Mouse (Mus musculus): Measurements from ENCODE around the gene Naa20.

Gene Naa20

DNA sequence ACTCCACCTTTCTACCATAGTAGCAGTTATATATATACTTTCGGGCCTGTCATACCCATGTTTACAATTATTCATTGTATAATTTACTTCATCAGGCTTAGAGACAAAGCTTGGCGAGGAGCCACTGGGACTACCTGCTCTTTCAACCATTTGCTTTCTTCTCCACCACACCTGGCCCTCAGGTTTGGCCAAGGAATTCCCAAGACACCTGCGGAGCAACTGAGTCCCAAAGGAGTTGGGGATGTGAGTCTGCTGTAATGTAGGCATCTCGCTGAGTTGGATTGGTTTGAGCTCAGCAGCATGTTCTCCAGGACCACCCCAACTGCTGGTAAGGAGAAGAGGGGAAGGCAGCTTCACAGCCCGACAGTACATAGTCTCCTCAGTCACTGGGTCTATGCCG, at the start of gene Naa20:
Naa20 (plus strand) TSS at position 239 of the 400 bp plus-strand sequence.
- no peak for DNase-seq (ENCODE audit: low read depth)

DNA sequence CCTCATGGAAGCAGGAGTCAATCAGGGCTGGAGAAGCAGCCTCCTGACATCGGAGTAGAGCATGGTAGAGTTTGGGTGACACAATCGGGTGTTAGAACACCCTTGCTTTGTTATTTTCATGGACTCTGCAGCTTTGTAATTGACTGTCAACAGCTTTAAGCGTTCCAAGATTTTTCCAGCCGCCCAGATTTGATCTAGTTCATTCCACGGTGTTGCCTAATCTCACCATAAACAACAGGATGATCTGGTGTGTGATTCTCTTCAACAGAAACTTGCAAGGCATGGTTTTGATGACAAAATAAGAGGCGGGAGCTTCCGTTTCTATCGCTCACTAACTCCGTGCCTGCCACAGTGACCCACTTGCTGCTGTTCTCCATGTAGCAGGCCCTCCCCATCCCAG, 46.1 kb upstream of the Naa20 start:
- DNase-seq (ENCODE audit: low read depth): peak; percentile 44

DNA sequence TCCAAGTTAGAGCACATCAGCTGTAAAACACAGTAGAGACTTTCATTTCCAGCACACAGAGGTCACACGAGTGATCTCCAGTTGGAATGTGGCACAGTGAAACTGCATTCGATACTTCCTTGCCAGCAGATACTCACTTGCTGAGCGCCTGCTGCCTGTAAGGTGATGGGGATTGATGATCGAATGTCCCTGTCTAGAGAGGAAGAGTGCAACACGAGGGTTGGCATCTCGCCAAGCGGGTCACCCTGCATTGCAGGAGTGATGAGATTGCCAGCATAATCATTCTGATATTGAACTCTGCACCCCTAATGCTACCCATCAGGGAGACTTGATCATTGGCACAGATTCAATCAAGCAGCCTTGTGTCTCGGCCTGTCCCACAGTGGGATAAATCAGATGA, 44.0 kb upstream of the Naa20 start:
- no peak for DNase-seq (ENCODE audit: low read depth)

DNA sequence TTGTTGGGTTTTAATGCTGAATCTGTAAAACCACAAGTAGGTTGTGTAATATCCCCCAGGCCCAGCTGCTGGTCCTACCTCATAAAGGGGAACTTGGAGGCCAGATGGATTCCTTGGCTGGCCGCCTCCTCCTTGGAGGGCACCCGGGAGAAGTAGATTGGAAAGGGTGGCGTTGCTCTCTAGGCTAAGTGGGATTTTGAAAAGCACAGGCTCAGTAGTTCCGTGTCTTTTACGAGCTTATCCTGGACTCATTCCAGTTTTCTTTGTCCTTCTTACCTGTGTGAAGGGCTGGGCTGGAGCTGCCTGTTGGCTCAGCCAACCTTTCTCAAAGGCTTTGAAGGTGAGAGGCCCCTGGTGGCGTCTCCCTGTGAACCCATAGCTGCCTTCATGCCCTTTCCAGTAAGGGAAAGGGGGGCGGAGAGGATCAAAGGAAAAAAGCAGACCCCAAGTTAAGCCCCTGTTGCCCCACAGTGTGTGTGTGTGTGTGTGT, 42.4 kb upstream of the Naa20 start:
- DNase-seq (ENCODE audit: low read depth): peak; percentile 96

DNA sequence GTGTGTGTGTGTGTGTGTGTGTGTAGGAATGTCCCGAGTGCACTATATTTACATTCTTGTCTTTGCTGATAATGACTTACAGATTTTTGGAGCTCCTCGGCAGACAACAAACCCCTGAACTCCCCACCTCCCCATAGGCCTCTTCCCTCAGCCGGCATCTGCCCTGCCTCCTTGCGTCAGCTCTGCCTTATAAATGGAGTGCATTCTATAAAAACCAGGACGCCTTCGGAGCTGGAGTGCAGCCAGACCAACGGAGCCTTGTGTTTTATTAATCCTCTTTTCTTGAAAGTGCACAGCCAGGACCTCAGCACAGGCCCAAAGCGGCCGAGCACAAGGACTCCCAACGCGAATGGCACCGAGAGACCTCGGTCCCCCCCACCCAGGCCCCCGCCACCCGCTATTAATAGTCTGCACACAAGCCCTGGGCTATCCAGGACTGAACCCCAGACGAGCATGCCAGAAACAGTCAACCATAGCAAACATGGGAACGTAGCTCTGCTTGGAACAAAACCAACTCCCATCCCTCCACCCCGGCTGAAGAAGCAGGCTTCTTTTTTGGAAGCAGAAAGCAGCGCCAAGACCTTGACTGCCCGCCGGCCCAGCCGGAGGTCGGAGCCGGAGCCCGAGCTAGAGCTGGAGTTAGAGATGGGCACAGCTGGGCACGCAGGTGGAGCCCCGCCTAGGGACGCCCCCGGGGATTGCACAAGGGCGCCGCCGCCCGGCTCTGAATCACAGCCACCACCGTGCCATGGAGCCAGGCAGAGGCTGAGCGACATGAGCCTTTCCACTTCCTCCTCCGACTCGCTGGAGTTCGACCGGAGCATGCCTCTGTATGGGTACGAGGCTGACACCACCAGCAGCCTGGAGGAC, 41.7 kb upstream of the Naa20 start:
- DNase-seq (ENCODE audit: low read depth): peak; percentile 98

DNA sequence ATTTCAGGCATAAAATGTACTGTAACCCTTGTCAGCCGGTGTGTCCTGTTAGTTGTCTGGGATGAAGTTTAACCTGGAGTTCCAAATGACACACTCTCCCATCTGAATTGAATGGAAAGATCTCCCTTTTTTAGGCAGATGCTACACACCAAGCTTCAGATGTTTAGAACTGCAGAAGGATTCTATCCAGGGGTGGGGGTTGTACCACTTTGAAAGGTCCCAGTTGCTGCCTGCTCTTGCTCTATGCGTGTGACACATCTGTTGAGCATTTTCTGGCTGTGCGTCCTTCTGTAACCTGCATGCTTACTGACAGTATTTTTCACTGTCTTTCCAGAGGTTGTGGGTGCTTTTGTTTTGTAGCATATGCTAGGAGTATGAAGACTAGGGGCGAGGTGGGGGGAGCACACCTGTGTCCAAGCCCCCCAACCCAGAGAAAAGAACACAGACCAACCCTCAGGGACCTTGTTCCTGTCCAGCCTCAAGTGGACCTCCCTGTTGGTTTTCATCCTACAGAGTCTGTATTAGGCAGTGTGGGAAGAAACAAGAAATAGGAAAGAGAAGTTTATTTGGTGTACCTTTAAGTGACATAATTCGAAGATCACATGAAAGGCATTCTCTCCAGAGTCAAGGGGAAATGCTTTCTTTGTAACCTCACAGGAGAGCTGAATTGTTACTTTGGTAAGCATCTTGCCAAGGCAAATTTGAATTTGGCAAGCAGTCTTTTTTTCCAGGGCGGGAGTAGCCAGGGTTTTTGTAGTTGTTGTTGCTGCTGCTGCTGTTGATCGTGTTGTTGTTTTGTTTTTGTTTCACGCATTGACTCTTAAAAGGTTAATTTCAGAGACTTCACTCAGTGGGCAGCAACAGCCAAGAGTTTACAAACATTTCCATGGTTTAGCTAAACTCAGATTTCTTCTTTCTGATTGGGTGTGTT, 40.4 kb upstream of the Naa20 start:
- peak; percentile 51 for DNase-seq (ENCODE audit: low read depth)

DNA sequence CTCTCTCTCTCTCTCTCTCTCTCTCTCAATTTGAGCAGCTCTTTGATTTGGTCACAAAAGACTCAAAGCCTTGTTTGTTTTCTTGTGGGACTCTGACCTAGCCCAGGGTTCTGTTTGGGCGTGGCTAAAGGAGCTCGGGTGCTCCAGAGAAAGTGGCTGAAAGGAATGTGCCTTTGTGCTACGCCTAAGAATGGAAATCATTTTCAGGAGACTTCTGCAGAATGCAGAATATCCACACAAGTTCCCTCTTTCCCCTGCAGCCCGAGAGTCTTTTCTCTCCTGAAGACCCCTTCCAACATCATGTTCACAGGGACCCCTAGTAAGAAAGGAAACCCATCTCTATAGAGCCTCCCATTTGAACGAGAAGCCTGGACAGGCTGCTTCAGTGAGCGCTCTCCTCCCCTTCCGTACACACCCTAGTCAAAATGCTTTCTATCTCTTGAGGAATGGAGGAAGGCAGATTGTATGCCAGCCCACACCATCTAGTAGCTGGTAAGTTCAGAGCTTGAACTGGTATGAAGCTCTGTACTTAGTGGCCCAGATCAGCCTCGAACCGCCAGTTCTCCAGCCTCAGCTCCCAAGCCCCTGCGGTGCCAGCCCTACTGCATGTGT, 39.6 kb upstream of the Naa20 start:
- peak; percentile 75 for DNase-seq (ENCODE audit: low read depth)

DNA sequence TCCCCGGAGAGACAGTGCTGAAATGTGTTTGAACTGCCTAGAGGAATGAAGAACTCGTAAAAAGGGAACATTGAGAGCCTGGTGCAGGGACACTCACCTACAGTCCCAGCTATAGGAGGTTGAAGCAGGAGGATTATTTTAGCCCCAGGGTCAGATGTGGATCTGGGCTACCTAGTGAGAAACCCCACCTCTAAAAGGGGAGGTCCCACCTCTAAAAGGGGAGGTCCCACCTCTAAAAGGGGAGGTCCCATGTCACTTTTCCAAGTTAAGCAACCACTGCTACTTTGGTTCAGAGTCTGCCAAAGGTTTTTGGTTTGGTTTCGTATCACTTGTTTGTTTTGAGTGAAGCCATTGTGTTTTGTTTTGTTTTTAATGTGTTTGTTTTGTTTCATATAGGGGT, 36.6 kb upstream of the Naa20 start:
- DNase-seq (ENCODE audit: low read depth): no peak

DNA sequence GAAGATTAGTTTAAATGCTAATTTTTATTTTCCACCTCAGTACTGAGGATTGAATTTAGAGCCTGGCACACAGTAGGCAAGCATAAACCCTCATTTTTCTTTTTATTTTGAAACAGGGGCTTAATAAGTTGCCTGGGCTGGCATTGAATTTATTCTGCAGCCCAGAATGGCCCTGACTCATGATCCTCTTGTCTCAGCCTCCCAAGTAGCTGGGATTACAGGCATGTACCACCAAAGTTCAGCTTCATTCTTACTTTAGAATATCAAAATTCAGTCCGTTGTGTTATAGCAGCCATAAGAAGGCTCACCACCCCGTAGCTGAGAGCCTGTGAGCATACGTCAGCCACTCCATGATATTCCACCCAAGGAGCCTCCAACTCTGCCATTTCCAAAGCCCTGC, 35.7 kb upstream of the Naa20 start:
- no peak for DNase-seq (ENCODE audit: low read depth)

DNA sequence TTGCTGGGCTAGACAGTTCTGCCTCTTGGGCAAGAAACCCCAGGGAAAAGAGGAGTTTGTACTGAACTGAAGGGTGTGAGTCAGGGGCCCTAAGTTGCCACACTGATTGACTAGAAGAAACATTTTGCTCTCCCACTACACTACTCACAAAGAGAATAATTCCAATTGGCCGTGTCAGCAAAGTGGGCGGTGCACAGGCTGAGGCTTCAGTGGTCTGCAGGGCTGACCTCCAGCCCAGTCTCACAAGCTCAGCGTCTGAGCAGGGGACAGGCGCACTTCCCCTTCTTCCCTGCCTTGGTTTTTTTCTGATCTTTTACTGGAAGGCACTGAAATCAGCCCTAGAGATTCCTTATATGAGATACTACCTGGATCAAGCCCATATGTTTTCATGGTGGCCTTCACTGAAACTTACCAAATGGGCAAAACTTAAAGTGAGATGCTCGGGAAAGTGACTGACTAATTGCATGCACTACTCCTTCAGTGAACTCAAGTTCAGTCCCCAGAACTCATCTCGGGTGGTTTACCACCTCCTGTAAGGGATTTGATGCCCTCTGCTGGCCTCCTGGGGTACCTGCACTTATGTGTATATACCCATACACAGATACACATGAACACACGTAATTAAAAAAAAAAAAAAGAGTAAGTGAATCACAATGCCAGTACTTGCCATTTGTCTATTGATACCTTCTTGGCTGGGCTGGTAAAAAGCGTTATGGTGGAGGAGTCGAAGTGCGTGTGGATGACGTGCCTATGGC, 35.0 kb upstream of the Naa20 start:
- DNase-seq (ENCODE audit: low read depth): no peak

DNA sequence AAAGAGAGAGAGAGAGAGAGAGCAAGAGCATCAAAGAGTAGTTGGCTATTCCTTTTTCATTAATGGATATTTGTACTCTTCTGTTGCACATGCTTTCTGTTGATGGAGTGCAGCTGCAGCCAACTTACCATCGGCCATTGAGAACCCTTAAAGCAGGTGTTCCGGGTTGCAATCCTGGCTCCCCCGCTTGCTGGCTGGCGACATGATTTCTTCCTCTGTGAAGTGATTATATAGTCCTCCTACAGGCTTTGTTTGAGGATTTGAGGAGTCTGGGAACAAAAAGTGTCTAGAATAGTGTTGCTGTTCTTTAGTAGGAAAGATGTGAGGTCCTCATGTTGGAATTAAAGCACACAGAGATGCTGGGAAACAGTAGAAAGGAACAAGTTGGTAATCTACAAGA, 30.6 kb upstream of the Naa20 start:
- DNase-seq (ENCODE audit: low read depth): no peak

DNA sequence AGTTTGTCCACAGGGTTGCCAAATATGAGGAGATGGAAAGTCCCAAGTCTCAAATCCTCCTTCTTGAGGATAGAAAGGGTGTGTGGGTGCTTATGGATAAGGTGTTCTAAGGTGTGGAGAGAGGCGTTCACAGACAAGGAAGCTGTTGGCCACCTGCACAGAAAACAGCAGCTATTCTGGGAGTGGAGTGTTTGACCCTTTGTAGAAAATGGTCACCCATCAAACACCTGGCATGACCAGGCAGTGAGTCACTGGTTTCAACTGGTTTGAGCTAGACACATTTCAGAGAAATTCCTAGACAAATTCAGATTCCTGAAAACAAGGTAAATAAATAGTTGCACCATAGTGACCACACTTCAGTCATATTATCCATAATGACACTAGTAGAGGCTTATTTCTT, 29.8 kb upstream of the Naa20 start:
- no peak for DNase-seq (ENCODE audit: low read depth)

DNA sequence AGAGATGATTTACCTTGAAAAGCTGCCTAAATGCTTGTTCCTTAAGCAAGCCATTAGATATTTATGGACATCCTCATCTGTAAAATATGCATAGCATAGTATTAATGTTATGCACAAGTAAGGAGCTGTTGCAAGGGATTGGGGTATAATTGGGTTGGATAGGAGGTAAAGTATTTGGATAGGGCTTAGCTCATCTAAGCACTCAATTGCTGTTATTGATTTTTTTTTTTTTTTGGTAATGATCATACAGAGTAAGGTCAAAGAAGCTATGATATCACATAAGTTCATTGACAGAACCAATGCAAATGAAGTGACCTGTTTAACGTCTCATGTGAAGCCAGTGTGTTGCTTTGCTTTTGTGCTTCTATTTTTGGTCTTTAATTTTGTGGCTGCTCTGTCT, 27.9 kb upstream of the Naa20 start:
- DNase-seq (ENCODE audit: low read depth): no peak

DNA sequence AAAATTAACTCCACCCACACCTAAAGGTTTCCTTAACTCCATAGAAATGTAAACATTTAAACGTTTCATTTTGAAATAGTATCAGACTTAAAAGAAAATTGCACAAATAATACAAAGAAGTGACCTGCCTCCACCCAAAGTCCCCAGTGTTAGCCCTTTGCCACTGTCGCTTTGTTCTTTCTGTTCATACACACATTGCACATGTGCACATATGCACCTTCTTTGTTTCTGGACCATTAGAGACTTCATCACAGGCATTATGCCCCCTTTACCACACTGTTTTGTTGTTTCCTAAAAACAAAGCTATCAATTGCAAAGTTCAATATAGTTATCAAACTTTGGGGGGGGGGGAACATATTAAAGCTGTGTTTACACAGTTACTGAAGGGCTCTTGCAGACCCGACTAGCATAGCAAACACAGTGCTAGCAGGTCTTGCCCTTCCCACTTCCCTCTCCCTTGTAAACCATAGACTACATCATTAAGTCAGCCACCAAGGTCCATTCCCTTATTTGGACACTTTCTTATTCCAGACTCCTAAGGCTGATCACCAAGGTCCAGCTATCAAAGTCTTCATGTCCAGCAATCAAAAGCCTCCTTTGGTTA, 26.9 kb upstream of the Naa20 start:
- DNase-seq (ENCODE audit: low read depth): no peak

DNA sequence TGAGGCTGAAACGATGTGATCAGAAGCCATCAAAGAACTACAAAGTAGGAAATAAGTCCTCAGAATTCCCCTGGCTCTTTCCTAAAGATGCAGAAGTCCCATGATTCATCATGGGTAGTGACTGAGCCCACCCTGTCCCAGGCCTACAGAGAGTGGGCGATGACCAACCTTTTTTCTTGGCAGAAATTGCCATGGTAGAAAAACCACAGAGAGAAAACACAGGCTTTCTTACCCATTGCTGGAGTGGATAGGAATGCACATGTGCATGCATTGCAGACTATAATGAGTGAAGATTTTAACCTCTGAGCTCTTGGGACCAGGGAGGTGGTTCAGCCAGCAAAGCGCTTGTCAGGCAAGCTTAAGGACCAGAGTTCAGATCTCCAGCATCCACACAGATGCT, 24.7 kb upstream of the Naa20 start:
- DNase-seq (ENCODE audit: low read depth): peak; percentile 53

DNA sequence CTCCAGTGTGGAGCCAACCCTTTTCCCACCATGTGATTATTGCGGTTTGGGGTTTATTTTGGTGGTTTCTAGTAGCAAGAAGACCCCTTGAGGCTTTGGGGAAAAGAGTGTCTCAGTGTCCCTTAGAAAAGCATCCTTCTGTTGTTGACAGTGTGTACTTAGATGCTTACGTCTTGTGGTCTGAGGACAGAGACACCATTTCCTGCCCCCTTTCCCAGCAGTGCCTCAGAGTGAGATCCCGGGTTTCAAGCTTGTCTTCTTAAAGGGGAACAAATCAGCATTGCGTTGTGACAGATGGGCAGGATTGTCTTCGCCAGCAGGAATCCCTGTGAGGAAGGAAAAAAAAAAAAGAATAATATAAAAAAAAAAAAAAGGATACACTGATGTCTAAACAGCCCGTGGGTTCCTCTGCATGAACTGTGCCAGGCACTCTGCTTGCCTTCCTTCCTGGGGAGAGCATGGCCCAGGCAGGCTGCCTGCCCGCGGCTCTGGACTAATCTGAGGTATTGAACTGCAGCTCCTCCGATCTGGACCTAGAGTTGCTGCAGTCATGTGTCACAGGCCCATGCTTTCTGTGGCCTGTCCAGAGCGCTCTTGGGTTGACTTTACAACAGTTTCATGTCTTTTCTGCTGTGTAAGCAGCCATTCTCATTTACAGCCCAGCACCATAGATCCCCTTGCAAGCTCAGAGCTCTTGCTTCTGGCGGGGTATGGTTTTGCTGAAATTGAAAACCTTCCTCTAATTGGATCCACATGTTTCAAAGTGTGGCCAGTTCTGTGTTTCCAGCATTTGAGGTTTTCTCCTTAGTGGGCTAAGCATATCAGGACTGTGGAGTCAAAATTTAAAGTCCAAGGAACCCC, 20.8 kb upstream of the Naa20 start:
- peak; percentile 86 for DNase-seq (ENCODE audit: low read depth)

DNA sequence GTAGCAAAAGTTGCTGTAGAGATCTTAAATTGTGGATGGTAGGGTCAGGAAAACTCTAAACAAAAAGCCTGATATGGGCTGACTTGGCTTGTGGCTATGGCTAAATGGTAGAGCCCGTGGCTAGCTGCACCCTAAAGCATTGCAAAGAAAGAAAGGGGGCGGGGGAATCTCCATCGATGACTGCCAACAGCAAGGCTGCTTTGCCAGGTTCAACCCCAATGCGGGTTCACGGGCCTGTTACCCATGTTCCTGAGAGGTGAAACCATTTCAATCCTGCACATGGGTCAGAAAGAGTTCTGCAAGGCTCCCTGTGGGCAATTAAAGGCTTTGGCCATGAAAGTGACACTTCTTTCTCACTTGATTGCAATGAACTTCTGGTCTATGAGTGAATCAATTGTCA, 20.0 kb upstream of the Naa20 start:
- DNase-seq (ENCODE audit: low read depth): no peak

DNA sequence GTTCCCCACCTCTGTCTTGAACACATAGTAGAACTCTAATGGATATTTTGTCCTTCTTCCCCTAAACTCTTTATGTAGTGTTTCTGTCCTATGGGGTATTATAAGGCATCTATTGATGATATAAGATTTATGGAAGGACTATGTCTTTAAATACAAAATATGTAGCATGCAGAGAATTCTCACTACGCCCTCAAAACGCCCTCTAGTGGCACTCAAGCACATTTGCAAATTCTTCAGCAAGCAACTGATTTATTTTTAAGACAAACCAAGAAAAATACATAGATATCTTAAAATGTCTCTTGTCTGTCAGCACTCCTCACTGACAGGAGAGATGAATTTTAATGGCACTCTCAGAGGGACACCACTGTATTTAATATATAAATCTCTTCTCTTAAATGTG, 19.5 kb upstream of the Naa20 start:
- DNase-seq (ENCODE audit: low read depth): peak; percentile 72

DNA sequence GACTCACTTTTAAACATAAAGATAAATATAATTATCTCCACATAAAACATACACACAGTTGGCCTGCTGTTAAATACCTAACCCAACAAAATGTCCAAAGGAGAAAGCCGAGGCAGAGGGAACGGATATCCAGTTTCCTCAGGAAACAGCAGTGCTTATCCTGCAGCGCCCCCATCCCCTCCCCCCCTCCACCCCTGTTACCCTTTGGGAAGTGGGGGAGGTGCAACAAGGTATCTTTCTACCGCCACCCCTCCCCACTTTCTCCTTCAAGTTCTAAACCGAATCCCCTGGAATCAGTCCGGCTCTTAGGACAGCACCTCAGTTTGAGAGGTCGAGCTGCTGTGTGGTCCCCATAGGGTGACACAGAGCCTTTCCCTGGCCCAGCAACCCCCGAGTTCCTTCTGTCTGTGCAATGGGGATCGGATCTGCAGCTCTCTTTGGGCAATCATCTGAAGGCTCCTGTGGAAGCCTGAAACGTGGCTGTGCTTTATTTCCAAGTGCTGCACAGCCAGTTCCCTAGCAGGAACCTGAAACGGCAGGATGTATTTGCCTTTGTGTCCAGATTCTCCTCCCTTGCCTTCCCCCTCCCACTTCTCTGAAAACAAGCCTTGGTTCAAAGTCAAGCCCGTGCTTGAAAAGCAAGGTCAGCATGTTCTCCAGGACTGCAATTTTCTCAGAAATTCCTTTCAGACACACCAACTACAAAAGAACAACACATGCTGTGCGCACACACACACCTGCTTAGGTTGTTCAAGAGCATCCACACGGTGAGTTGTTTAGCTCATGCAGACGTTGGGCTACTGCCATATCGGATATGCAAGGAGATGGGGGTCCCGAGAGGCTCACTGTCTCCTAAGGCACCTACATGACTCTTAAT, 17.6 kb upstream of the Naa20 start:
- DNase-seq (ENCODE audit: low read depth): no peak

All from NIH3T3 (cell line).